Mouse (Mus musculus): ENCODE data around the gene Fbn1. TPM values are rescaled to one million over a fixed set of nuclear protein-coding genes. Genes with fewer than 3 reads are reported as not detected.

Fbn1 gene
- total and polyA plus RNA-seq, 2 experiments from 2014 or later, result 12.7 to 127 TPM

- no peak overlapping the region for H3K27ac ChIP-seq (ENCODE audit: low read depth)
- no peaks in the 10 kb centered on the region for H3K36me3 ChIP-seq (replicated peaks; ENCODE audit: control insufficient read depth, insufficient read depth, low read length)
- no peak overlapping the region for H3K4me2 ChIP-seq (ENCODE audit: low read depth, low read length)
- no peaks in the 10 kb centered on the region for H3K27me3 ChIP-seq (ENCODE audit: control insufficient read depth, insufficient read depth, low read length)
- 0 out of 2 replicates have a peak, but pooled peaks cover 5% of the 10 kb centered on the region for H3K9me3 ChIP-seq (replicated peaks; ENCODE audit: control insufficient read depth, low read length)
- 54% methylated on average over 1 of the region's 1 CpGs for WGBS
- DNase-seq (ENCODE audit: low spot score), result no peak
- H3K9ac ChIP-seq (replicated peaks; ENCODE audit: low read depth, low read length), result no peak overlapping the region
- ATAC-seq (ENCODE audit: insufficient read depth, low read depth), result no peak
- no peak for TF ChIP-seq EP300 (IDR thresholded peaks at IDR 0.05; ENCODE audit: low read depth)
- TF ChIP-seq CTCF (IDR thresholded peaks at IDR 0.05; ENCODE audit: low read depth), result no peak
- H3K4me3 ChIP-seq (ENCODE audit: low read depth, low read length), result no peak overlapping the region
- H3K4me1 ChIP-seq (ENCODE audit: control insufficient read depth, insufficient read depth), result no peaks in the 10 kb centered on the region
Measured at GRCm38 (mm10) chr2:125268876-125269275, 238.9 kb downstream of the Fbn1 start.

- no peak for TF ChIP-seq CTCF (IDR thresholded peaks at IDR 0.05; ENCODE audit: low read depth)
- TF ChIP-seq EP300 (IDR thresholded peaks at IDR 0.05; ENCODE audit: low read depth), result no peak
- Histone ChIP-seq H3K4me1 (ENCODE audit: control insufficient read depth, insufficient read depth) (no peaks in the 10 kb centered on the region), H3K27ac (ENCODE audit: low read depth) (no peak overlapping the region), H3K36me3 (replicated peaks; ENCODE audit: control insufficient read depth, insufficient read depth, low read length) (no peaks in the 10 kb centered on the region), H3K9me3 (replicated peaks; ENCODE audit: control insufficient read depth, low read length) (no peaks in the 10 kb centered on the region), H3K4me2 (ENCODE audit: low read depth, low read length) (no peak overlapping the region), H3K4me3 (ENCODE audit: low read depth, low read length) (no peak overlapping the region), H3K9ac (replicated peaks; ENCODE audit: low read depth, low read length) (no peak overlapping the region), H3K27me3 (ENCODE audit: control insufficient read depth, insufficient read depth, low read length) (no peaks in the 10 kb centered on the region)
- peak; percentile 43 for DNase-seq (ENCODE audit: low spot score)
- ATAC-seq (ENCODE audit: insufficient read depth, low read depth), result no peak
- 21% methylated on average over 9 of the region's 9 CpGs for WGBS
Measured at GRCm38 (mm10) chr2:125263753-125264152, 244.0 kb downstream of the Fbn1 start.

- Histone ChIP-seq H3K4me3 (ENCODE audit: low read depth, low read length) (no peak overlapping the region), H3K9ac (replicated peaks; ENCODE audit: low read depth, low read length) (no peak overlapping the region), H3K27me3 (ENCODE audit: control insufficient read depth, insufficient read depth, low read length) (no peaks in the 10 kb centered on the region), H3K36me3 (replicated peaks; ENCODE audit: control insufficient read depth, insufficient read depth, low read length) (peaks cover 3% of the 10 kb centered on the region), H3K9me3 (replicated peaks; ENCODE audit: control insufficient read depth, low read length) (no peaks in the 10 kb centered on the region), H3K4me1 (ENCODE audit: control insufficient read depth, insufficient read depth) (no peaks in the 10 kb centered on the region), H3K27ac (ENCODE audit: low read depth) (no peak overlapping the region), H3K4me2 (ENCODE audit: low read depth, low read length) (no peak overlapping the region)
- WGBS, result 22% methylated on average over 5 of the region's 5 CpGs
- no peak for TF ChIP-seq EP300 (IDR thresholded peaks at IDR 0.05; ENCODE audit: low read depth)
- TF ChIP-seq CTCF (IDR thresholded peaks at IDR 0.05; ENCODE audit: low read depth), result peak; percentile 55
- DNase-seq (ENCODE audit: low spot score), result peak; percentile 65
- 0 out of 2 replicates have a peak, but pooled peaks have one; percentile 30 for ATAC-seq (ENCODE audit: insufficient read depth, low read depth)
Measured at GRCm38 (mm10) chr2:125263056-125263455, 244.7 kb downstream of the Fbn1 start.

- TF ChIP-seq CTCF (IDR thresholded peaks at IDR 0.05; ENCODE audit: low read depth) (no peak), EP300 (IDR thresholded peaks at IDR 0.05; ENCODE audit: low read depth) (no peak)
- peaks cover 28% of the 10 kb centered on the region for H3K36me3 ChIP-seq (replicated peaks; ENCODE audit: control insufficient read depth, insufficient read depth, low read length)
- no peaks in the 10 kb centered on the region for H3K27me3 ChIP-seq (ENCODE audit: control insufficient read depth, insufficient read depth, low read length)
- no peak overlapping the region for H3K9ac ChIP-seq (replicated peaks; ENCODE audit: low read depth, low read length)
- H3K4me1 ChIP-seq (ENCODE audit: control insufficient read depth, insufficient read depth), result no peaks in the 10 kb centered on the region
- H3K27ac ChIP-seq (ENCODE audit: low read depth), result no peak overlapping the region
- no peak overlapping the region for H3K4me3 ChIP-seq (ENCODE audit: low read depth, low read length)
- no peak for ATAC-seq (ENCODE audit: insufficient read depth, low read depth)
- H3K9me3 ChIP-seq (replicated peaks; ENCODE audit: control insufficient read depth, low read length), result no peaks in the 10 kb centered on the region
- no peak for DNase-seq (ENCODE audit: low spot score)
- no peak overlapping the region for H3K4me2 ChIP-seq (ENCODE audit: low read depth, low read length)
- 77% methylated on average over 2 of the region's 2 CpGs for WGBS
Measured at GRCm38 (mm10) chr2:125260326-125260725, 247.5 kb downstream of the Fbn1 start.

- peak; percentile 73 for TF ChIP-seq CTCF (IDR thresholded peaks at IDR 0.05; ENCODE audit: low read depth)
- no peak for TF ChIP-seq EP300 (IDR thresholded peaks at IDR 0.05; ENCODE audit: low read depth)
- Histone ChIP-seq H3K4me2 (ENCODE audit: low read depth, low read length) (no peak overlapping the region), H3K27ac (ENCODE audit: low read depth) (no peak overlapping the region), H3K9ac (replicated peaks; ENCODE audit: low read depth, low read length) (no peak overlapping the region), H3K4me1 (ENCODE audit: control insufficient read depth, insufficient read depth) (no peaks in the 10 kb centered on the region), H3K4me3 (ENCODE audit: low read depth, low read length) (no peak overlapping the region), H3K27me3 (ENCODE audit: control insufficient read depth, insufficient read depth, low read length) (no peaks in the 10 kb centered on the region), H3K9me3 (replicated peaks; ENCODE audit: control insufficient read depth, low read length) (no peaks in the 10 kb centered on the region), H3K36me3 (replicated peaks; ENCODE audit: control insufficient read depth, insufficient read depth, low read length) (peaks cover 30% of the 10 kb centered on the region)
- 83% methylated on average over 14 of the region's 14 CpGs for WGBS
- DNase-seq (ENCODE audit: low spot score), result peak; percentile 41
- no peak for ATAC-seq (ENCODE audit: insufficient read depth, low read depth)
Measured at GRCm38 (mm10) chr2:125259230-125260120, 248.3 kb downstream of the Fbn1 start.
